Mouse (Mus musculus): ENCODE data around the gene C77080.

C77080 gene

DNA sequence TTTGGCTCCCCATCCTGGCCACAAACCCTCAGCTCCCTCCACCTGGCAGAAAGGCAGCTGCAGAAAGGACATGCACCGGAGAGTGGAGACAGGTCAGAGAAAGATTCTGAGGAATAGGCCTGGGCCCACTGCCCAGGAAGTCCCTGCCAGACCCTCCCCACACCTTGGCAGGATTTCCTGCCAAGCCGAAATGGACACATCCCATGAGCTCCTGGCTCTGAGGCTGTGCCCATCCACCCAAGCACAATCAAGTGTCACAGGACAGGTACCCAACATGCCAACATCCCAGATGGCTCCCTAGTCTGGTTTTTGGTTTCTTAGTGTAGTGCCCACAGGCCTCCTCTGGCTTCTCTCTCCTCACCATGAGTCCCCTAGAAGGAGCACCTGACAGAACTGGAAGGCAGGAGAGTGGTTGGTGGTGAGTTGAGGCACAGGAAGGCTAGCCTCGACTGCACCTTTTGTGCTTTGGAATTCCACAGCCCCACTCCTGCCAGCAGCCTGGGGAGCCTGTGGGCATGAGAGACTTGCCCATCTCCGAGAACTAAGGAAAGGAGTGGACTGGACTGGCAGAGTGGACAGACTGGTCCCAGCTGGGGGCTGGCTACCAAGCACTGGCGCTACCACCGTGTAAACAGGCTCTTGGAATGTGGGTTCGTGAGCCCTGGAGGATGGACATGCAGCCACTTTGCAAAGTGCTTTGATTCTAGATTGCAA, 40.7 kb downstream of the C77080 start:
- in situ Hi-C loops (cut with MboI, MseI) = loop anchor here (10.0 kb wide), 1 partner anchor 1164 kb away; no protein-coding TSS in a partner anchor

DNA sequence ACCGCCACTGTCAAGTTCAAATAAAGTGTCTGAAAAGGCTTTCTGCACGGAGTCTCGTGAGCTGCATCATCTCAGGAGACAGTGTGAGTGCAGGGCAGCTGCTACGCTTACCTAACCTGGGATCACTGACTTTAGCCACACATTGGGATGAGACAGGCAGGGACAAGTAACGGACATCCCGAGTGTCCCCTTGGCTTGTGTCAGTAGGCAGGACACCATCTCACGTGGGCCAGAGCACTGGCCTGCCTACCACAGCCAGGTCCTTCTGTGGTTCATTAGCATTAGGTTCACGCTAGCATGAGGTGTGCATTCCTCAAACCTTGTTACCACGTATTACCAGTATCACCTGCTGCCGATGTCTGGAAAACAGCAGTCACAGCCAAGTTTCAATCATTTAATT, 42.0 kb downstream of the C77080 start:
- in situ Hi-C loops (cut with MboI, MseI) = no loop called here

DNA sequence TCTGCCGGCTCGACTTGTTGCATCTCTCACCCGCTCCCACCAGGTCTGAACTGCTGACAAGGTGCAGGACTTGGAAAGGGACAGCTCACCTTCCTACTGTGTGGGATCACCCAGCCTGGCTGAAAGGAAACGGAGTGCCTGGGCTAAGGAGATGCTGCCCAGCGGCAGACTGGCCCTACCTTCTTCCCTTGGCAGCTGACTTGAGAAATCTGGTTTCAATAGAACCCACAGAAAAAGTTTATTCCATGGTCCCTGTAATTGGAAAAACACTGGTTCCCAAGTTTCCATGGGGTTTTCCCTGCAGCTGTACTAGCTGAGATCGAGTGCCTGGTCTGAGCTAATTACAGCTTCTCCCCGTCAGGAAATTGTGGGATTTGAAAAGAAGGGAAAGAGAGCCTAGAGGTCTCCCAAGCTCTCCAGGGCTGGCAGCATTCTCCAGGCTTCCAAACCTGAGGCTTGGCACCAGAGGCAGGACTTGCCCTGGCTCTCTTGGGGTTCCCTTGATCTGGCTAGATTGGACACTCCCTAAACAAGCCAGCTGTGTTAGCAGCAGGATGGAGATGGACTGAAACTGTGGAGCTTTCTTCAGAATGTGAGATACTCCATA, 42.5 kb downstream of the C77080 start:
- in situ Hi-C loops (cut with MboI, MseI) = no loop called here

DNA sequence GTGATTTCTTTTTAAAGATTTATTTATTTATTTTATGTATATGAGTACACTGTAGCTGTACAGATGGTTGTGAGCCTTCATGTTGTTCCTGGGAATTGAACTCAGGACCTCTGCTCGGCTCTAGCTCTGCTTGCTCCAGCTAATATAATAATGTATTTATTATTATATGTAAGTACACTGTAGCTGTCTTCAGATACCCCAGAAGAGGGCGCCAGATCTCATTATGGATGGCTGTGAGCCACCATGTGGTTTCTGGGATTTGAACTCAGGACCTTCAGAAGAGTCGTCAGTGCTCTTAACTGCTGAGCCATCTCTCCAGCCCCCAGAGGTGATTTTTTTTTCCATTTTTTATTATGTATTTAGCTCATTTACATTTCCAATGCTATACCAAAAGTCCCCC, 48.7 kb downstream of the C77080 start:
- in situ Hi-C loops (cut with MboI, MseI) = loop anchor here (5.0 kb wide), 1 partner anchor 65 kb away; no protein-coding TSS in a partner anchor

DNA sequence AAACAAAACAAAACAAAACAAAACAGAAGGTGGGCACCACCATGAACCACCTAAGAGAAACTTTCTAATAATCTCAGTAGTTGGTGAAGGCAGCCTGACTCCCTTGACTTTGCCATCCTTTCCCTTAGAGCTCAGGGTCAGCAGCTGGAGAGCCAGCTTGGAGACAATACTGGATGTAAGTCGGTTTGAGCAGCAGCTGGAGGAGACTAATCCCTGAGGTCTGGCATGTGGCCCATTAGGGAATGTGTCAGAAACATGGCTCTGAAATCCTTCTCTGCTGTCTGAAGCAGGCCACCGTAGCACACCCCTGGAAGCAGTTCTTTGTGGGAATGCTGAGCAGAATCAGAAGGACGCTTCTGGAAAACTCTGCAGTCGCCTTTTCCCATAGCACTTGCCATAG, 49.7 kb downstream of the C77080 start:
- in situ Hi-C loops (cut with MboI, MseI) = loop anchor here (5.0 kb wide), 1 partner anchor 66 kb away; no protein-coding TSS in a partner anchor

DNA sequence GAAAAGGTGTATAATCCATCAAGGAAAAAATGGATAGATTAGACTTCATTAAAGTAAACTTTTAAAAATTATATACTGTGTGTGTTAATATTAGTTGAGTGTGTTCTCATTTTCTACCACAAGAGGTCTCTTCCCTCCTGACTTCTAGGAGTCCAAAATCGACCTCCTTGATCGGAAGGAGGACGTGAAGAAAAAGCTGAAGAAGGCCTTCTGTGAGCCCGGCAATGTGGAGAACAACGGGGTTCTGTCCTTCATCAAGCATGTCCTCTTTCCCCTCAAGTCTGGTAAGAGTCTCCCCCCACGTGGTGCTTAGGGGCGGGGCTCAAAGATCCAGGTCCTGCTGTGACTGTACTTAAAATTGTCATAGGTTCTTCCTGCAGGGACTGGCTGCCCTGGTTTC, 51.7 kb downstream of the C77080 start:
- in situ Hi-C loops (cut with MboI, MseI) = no loop called here

DNA sequence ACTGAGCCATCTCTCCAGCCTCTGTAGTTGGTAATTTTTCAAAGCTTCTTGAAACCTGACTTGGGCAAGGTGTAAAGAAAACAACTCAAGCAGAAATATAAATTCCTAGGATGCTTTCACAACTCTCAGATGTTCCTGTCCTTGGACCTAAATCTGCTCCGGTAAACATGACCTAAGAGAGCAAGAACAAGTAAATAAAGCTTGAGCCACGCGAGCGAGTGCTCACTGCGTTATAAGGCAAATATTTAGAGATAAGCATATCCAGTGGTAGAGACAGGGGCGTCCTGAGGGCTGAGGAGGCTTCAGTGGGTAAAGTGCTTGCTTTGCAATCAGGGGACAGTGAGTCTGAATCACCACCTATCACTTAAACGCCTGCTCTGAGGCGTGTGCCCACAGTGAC, 54.4 kb downstream of the C77080 start:
- in situ Hi-C loops (cut with MboI, MseI) = no loop called here

DNA sequence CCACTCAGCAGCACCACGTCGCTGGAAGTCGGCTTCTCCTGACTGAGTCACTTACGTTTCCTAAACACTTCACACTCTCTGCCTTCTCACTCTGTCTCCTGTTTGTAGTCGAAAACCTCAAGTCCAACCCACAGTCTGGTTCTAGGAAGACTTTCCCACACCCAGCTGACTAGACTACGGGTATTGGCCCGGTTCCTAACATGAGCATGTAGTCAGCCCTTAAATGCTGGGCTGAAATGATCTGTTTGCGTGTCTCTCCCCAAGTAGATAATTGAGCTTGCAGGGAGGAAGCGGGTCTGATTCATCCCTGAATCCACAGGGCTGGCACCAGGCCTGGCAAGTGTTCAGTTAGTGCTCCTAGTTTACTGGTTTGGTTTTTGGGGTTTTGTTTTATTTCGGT, 56.5 kb downstream of the C77080 start:
- in situ Hi-C loops (cut with MboI, MseI) = no loop called here

DNA sequence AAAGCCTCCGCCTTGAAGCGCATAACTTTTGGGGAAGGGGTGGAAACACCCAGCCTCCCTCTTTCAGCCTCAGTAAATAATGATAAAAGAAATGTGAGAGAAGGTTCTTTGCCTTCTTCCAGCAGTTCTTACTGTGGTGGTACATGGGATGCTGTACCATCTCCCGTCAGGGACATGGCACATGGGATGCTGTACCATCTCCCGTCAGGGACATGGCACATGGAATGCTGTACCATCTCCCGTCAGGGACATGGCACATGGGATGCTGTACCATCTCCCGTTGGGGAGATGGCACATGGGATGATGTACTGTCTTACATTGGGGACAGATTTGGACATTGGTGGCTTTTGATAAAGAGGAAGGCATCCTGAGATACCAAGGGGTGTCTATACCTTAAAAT, 63.7 kb downstream of the C77080 start:
- in situ Hi-C loops (cut with MboI, MseI) = loop anchor here (10.0 kb wide), 1 partner anchor 397 kb away; no protein-coding TSS in a partner anchor

DNA sequence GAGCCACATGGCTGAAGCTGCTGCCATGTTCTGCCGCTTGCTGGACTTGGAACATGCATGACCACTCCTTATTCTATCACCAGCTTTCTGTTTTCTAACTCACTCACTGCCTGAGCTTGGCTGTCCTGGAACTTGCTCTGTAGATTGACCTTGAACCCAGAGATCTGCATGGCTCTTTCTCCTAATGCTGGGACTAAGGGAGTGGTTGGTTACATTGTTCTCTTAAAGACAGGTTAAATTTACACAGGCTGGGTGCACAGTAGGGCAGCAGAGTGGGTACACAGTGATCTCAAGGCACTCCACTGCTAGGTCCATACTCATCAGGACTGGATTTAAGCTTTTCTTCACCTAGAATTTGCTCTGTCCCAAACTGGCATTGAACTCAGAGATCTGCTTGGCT, 66.9 kb downstream of the C77080 start:
- in situ Hi-C loops (cut with MboI, MseI) = loop anchor here (10.0 kb wide), 1 partner anchor 401 kb away; no protein-coding TSS in a partner anchor

DNA sequence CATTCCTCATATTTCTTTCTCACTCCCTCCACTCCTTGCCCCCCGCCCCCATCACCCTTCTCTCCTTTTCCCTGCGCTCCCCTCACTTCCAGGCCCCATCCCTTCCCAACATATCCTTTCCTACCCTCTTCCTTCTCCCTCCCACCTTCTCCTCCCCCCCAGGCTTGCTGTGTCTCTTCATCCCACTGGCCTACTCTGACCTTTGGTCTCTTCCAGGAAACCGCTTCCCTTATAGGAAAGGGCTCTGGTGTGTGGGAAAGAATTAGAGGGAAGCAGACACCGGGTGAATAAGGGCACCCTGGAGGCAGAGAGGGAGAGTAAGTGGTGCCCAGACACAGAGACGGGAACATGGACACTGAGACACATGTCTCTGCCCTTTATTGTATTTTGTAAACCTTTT, 69.5 kb downstream of the C77080 start:
- in situ Hi-C loops (cut with MboI, MseI) = loop anchor here (10.0 kb wide), 1 partner anchor 403 kb away; no protein-coding TSS in a partner anchor

DNA sequence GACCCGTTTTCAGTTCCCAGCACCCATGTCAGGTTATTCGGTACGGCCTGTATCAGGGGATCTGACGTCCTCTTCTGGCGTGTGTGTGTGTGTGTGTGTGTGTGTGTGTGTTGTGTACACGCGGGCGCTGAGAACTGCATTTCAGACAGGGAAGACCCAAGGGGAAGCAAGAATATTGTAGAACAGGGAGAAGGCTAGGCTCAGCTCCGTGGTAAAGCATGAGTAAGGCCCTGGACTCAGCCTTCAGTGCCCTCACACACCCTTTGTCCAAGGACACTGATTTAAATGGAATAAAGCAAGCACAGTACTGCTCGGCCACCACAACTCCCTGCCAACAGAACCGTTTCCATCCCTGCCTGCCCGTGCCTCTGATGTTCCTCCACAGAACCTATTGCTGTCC, 70.7 kb downstream of the C77080 start:
- in situ Hi-C loops (cut with MboI, MseI) = loop anchor here (10.0 kb wide), 1 partner anchor 404 kb away; no protein-coding TSS in a partner anchor

DNA sequence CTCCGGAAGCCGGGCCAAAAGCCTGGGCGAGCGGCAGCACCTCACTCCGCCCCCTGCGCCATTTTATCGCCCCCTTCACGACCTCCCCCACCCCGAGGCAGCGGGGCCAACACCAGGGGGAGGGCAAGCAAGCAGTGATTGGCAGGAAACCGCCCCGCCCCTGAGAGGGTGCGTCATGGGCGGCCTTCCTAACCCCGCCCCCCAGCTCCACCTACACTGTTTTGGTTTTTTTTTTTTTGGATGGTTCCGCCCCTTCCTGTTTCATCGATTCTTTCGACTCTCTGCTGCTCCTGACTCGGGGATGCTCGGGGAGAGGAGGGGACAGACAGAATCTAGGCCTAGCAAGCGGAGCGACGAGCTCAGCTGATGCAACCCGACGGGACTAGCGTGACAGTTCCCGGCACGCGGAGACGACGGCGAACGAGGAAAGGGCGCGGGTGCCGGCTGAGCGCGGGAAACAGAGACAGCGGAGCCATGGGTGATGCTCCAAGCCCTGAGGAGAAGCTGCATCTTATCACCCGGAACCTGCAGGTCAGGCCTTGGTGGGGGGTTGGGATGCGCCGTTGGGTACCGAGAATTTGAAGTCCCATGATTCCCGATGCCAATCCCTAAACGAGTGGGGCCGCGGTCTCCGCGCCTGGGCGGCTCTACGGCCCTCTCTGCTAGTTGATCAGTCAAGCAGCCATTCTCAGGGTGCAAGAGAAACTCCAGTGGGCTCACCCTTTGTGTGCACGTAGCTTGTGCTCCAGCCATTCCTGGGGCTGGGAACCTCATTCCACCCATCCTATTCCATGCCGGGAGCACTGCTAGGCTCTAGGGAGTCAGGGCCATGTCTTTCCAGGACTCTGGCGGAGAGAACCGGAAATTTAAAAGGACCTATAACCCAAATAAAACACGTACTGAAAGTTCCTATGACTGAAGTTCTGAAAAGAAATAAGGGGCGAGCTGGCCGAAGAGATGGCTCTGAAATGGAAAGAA, 71.4 kb downstream of the C77080 start, which contains the start of the genes S100pbp and Yars:
TSS of gene S100pbp (minus strand) at position 186 of the 978 bp plus-strand sequence.
TSS of gene Yars (plus strand) at position 219 of the 978 bp plus-strand sequence.
- in situ Hi-C loops (cut with MboI, MseI) = loop anchor here (10.0 kb wide), 1 partner anchor 405 kb away; no protein-coding TSS in a partner anchor

DNA sequence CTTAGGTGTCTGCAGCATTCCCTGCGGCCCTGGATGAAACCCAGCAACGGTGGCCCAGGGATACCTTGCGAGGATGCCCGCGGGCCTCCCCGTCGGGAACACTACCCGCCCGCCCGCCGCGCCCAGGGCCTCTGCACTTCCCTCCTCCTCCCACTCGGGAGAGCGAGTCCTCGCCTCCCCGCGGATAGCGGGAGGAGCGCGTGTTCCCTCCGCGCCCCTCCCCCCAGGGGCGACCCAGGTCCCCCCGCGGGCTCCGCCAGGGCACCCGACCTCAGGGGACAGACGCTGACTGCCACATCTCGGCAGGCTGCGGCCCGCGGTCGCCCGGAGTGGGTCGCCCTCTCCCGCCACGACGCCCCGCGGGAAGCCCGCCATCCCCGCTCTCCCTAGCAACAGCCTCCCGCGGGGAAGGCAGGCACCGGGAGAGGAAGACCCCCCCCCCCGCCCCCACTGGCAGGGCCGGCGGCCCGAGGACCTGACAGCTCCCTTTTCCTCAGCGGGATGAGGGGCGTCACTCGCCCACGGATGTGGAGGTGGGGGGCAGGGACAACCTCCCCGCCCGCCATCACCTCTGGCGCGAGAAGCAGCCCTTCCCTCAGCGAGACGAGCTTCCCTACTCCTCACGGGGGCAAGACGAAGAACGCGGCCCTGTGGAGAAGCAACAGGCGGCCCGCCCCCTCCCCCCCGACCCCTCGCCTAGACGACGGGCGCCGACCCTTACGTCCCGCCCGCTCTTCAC, 72.2 kb downstream of the C77080 start:
- in situ Hi-C loops (cut with MboI, MseI) = no loop called here

DNA sequence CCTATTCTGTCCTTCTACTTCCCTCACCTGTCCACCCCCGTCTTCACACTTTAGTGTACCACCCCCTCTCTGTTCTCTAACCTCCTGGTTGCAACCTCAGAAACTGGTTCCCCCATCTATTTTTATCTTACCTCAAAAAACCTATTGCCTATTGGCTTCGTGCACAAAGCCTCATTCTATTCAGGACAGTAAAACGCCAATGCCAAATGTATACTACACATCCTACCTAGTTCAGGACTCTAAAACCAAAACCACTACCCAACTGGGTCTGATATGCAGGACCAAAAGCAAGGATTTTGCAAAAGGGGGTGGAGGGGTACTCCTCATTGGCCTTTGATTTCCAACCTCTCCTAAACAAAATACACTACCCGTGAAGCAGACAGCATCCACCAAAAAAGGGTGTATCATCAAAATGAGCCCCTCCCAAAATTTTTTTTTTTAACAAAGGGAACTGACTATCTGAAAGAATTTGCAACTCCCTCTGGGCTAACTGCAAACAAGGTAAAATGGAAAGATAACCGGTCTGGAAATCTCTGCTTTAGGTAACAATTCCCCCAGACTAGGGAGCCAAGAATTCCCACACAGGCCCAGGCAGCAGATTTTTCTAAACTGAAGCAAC, 73.1 kb downstream of the C77080 start:
- in situ Hi-C loops (cut with MboI, MseI) = no loop called here

DNA sequence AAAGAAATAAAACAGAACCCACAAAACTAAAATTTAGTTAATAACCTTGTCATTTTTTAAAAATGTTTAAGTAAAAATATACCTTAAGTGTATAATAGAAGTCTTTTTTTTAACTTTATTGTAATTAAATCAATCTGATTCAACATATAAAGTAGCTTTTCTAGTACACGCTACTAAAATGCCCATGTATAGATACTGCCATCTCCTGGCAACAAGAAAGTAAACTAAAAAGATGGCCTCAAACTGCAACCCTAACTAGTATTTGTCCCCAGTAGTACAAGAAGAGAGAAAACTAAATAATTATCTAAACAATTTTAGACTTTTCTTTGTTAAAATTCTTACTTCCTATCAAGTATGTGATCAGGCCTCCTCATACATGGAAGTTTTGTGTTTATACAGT, 81.6 kb downstream of the C77080 start:
- in situ Hi-C loops (cut with MboI, MseI) = no loop called here

DNA sequence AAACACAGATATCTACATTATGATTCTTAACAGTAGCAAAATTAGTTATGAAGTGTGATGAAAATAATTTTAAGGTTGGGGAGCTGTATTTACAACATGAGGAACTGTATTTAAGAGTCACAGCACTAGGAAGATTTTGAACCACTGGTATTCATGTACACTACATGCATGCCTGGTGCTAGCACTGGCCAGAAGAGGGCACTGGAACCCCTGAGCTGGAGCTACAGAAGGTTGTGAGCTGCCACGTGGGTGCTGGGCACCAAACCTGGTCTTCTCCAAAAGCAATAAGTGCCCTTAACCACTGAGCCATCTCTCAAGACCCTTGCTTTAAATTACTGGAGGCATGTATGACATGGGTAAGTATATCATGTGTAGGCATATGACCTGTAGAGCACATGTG, 88.7 kb downstream of the C77080 start:
- in situ Hi-C loops (cut with MboI, MseI) = no loop called here

All from T-helper 2 cell (primary cell).